Mouse (Mus musculus): Measurements from ENCODE around the gene Pkp3.
A peak's percentile ranks its signal among the peaks of the same experiment; 100 is the strongest.

Pkp3 gene

GRCm38 (mm10) chr7:141058601-141059341 is 19.2 kb upstream of the Pkp3 start:
- DNase-seq: no peak

DNA sequence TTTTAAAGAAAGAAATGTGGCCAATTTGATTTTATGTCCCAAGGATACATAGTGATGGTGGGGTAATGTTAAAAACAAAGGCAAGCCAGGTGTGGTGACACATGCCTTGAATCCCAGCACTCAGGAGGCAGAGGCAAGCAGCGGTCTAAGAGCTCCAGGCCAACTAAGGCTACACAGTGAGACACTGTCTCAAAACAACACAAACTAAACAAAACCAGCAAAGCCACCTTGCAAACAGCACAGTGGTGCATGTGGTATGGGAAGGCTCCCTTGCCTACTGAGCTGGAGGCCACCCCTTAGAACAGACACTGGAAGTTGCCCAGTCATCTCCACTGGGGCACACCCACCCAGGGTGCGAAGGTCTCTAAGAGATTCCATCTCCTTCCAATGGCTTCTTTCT is 18.1 kb upstream of the Pkp3 start:
- no peak for DNase-seq

- DNase-seq: peak; percentile 93 to 95
These were observed 17.4 kb upstream of the Pkp3 start, which contains the start of gene B4galnt4 for GRCm38 (mm10) chr7:141060426-141061242. B4galnt4 (plus strand) TSS chr7:141061104.

- DNase-seq: peak in 1 of 2 experiments; percentile 35
These were observed 16.7 kb upstream of the Pkp3 start for GRCm38 (mm10) chr7:141061269-141061692.

DNA sequence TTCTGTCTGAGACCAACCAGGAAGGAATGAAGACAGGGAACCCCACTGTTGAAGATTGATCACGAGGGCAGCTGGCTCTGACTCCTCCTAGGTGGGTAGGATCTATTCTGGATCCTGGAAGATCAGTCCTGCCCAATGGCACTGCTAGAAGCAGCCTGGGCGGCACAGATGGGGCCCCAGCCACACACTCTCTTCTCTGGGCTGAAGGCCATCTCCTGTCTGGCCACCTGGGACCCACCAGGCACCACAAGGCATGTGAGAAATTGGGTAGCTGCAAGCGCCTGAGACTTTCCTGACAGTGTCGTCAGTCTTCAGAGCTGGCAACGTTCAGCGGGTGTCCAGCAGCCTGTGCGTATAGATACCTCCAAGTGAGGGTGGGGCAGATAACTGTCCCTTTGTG is 15.5 kb upstream of the Pkp3 start:
- DNase-seq: peak; percentile 53 to 70

GRCm38 (mm10) chr7:141063353-141063752 is 14.7 kb upstream of the Pkp3 start:
- DNase-seq: no peak

GRCm38 (mm10) chr7:141064175-141064574 is 13.8 kb upstream of the Pkp3 start:
- DNase-seq: no peak

DNA sequence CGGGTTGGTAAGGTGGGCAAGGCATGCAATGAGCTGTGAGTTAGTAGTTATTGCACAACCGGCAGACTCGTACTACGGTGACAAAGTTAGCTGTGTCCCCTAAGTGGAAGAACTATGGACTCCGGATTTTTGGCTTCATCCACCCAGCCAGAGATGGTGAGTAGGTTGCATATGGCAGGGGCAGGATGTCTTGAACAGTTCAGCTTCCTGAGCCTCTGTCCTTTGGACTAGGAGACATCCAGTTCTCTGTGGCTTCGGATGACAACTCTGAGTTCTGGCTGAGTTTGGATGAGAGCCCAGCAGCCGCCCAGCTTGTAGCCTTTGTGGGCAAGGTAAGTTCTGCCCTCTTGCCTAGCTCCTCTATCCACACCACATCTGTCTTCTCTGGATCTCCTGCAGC is 13.4 kb upstream of the Pkp3 start:
- no peak for DNase-seq

DNA sequence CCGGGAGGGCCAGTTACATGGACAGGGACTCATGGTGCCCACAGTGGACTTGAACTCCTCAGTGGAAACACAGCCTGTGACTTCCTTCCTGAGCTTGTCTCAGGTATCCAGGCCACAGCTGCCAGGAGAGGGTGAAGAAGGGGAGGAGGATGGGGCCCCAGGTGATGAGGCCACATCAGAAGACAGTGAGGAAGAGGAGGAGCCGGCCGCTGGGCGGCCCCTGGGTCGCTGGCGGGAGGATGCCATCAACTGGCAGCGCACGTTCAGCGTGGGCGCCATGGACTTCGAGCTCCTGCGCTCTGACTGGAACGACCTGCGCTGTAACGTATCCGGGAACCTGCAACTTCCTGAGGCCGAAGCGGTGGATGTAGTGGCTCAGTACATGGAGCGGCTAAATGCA is 9.7 kb upstream of the Pkp3 start:
- DNase-seq: no peak

GRCm38 (mm10) chr7:141070058-141070862 is 7.8 kb upstream of the Pkp3 start:
- peak; percentile 67 to 73 for DNase-seq

DNA sequence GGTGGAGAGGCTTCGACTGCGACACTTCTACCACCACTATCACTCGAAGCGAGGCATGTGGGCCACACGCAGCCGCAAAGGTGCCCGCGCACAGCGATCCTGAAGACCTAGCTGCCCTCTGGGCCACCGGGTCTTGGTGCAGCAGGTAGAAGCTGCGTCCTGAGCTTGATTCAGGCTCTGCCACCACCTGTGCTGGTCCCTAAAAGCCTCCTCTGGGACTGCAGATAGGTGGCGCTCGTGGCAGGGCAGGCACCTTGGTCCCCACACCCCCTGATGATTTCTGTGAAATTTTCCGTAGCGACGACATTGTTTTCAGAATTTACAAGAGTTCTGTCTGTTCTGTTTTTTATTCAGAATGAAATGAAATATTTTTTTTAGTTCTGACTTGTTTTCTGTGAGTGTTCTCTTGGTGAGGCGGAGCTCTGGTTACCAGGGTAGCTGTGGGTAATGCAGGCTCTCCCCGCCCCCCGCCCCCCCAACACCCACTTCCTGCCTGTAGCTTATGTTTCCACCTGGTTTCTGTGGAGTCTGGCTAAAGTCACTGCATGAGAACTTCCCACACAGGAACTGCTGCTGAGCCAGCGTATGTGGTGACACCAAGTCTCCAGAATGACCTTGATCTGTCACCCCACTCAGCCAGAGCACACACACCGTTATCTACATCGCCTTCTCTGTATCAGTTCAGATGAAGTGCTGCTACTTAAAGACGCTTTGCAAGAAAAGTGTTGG is 5.8 kb upstream of the Pkp3 start:
- DNase-seq: no peak

DNA sequence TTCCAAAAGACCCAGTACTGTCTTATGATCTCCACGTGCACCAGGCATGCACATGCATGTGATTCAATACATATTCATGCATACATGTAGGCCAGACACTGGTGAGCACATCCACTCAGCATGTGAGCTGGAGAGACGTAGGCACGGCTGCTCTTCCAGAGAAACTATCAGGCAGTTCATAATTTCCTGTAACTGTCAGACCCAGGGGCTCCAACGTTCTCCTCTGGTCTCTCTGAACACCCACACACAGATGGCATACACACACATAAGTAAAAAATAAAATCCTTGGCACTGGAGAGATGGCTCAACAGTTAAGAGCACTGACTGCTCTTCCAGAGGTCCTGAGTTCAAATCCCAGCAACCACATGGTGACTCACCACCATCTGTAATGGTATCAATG is 4.2 kb upstream of the Pkp3 start:
- no peak for DNase-seq

GRCm38 (mm10) chr7:141078876-141079275 is 858 bp downstream of the Pkp3 start:
- no peak for DNase-seq

DNA sequence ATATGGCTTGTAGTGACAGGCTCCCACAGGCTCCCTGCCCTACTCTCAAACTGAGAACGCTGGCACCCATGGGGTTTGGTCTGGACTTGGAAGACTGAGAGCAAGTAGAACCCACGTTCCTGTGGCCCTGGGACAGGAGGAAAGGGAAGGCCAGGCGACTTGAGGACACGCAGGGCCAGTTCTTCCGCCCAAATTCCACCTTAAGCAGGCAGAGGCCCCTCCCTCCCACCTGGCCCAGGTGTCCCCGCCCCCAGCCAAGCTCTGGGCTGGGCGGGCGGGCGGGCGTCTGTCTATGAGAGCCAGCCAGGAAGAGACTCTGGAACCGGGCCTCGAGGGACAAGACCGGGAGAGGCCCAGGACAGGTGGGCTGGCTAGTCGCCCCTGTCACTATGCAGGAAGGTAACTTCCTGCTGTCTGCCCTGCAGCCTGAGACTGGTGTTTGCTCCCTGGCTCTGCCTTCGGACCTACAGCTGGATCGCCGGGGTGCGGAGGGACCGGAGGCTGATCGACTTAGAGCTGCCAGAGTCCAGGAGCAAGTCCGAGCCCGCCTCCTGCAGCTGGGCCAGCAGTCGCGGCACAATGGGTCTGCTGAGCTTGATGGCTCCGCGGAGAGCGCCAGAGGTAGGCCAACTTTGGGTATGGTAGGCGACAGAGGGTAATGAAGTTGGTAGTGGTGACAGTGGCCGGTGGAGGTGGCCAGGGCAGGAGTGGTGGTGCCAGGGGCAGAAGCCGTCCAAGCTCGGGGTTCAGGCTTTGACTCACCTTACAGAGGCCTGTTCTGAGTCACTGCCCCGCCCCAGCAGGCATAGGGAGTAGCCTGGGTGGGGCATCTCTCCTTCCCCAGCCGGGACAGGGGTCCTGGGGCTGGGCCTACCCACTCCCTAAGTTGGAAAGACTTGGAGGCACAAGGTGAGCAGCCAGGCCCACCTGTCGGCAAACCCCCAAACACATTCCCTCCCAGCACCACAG is 1.7 kb downstream of the Pkp3 start:
- DNase-seq: no peak

- DNase-seq: no peak
These were observed 9.9 kb downstream of the Pkp3 start for GRCm38 (mm10) chr7:141087894-141088293.

DNA sequence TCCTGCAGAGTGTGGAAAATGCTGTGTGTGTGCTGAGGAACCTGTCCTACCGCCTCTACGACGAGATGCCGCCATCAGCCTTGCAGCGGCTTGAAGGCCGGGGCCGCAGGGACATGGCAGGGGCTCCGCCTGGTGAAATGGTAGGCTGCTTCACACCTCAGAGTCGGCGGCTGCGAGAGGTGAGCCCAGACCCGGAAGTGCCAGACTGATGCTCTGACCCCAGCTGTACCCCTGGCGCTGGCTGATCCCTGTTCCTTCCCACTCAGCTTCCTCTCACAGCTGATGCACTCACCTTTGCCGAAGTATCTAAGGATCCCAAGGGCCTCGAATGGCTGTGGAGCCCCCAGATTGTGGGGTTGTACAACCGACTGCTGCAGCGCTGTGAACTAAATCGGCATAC is 10.5 kb downstream of the Pkp3 start:
- DNase-seq: no peak

GRCm38 (mm10) chr7:141090228-141090627 is 12.2 kb downstream of the Pkp3 start:
- DNase-seq: no peak

DNA sequence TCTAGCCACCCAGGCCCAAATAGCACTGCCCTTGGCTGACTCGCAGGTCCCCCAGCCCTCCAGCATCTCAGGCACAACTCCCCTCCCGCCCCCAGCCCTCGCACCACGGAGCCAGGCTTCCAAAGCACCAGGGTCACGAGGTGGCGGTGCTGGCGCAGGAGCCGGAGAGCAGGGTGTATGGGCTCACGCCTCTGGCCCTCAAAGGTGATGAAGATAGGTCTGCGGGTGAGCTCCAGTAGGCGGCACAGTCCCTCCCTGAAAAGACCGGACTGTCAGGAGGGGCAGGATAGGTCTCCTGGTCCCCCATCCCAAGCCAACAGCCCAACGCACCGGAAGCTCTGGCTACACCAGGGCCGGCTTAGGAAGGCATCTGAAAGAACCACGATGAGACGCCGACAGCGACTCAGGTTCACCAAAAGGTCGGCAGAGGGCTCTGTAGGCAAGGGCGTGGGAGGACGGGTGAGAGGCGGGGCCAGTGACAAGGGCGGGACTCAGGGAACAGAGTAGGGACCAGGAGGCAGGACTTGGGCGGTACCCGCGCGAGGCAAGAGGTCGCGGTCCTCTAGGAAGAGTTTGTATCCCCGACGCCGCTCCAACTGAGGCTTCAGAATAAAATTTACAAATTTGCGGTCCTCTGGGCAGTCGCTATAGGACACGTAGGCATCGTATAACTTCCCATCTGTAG is 14.2 kb downstream of the Pkp3 start:
- DNase-seq: peak; percentile 74 to 79

DNA sequence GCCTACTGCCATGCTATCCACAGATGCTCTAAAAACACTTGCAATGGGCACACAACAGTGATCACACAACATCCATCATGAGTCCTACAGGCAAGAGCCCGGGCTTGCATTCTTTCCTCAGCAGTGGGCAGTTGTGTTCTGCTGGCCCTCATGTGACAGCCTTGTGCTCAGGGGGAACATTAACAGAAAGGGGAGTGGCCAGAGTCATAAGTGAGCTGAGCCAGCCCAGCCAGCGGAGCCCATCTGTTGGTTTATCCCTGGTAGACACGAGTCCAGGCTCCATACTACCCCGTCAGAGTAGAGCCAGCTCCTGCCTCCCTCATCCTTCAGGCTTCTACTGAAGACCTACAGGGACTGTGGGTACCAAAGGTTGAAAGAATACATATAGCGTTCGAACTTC is 15.9 kb downstream of the Pkp3 start:
- DNase-seq: no peak

DNA sequence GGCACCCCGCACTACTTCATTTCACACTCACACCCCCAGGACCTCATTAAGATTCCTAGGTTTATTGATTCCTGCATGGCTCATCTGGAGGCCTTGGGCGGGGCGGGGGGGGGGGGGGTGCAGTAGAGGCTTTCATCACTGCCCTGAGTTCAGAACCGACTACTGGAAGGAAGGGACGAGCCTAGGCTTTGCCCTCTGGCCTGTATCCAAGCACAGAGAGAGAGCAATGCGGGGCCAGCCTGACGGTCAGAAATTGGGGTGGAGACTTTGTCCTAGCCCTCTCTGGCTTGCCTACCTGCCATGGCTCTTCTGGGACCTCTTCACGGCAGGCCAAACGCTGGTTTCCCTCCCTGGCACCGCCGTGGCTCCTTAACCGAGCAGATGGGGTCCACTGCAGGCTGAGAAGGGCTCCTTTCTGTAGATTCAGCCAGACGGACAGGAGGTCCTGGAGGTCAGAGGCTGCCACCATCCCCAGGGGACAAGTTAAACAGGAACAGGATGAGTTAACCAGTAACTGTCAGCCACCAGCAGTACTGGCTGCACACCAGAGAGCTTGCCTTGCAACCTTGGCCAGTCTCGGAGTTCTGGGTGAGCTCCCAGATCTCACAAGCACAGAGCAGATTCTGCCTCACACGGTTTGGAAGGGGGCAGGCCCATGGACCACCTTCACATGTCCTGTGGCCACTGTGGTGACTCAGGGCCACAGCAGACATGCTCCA is 16.6 kb downstream of the Pkp3 start:
- DNase-seq: no peak
